Mouse (Mus musculus) thymus, adult 2 months (tissue): ENCODE results near the gene Cacnb2.

Experiments used
- CTCF ChIP-seq: fragments of 200-500 bp; IDR thresholded peaks from 2 replicates; pipeline ENCODE4 v1.5.1; 2012; ENCODE audit warnings: mild to moderate bottlenecking, control low read depth, low read length, moderate library complexity, borderline replicate concordance; ENCODE audit not compliant: control insufficient read depth, poor library complexity, insufficient read depth; ENCODE audit errors: extremely low read depth
- POLR2A ChIP-seq: fragments of 200-500 bp; IDR thresholded peaks from 2 replicates; pipeline ENCODE4 v1.6.1; 2012; ENCODE audit warnings: mild to moderate bottlenecking, low read length, control low read depth, moderate library complexity; ENCODE audit not compliant: control insufficient read depth, poor library complexity, insufficient read depth; ENCODE audit errors: extremely low read depth

DNA sequence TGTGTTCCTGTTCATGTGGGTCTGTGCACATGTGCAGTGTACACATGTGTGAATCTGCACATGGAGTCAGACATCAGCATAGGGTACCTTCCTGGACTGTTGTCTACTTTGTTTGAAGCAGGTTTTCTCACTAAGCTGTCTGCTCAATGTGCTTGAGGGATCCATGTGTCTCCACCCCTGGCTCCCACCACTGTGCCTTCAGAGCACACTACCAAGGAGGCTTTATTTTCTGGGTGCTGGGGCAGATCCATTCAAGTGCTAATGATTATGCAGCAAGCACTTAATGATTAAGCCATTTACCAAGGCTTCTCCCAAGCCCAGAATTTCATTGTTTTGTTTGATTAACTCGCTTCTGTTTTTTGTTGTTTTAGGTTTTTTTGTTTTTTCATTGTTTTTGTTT lies 62.3 kb downstream of the Cacnb2 start:
- TF ChIP-seq CTCF: no peak
- no peak for TF ChIP-seq POLR2A
